Mouse (Mus musculus): ENCODE data around the gene Tma7. TPM values are rescaled to one million over a fixed set of nuclear protein-coding genes. Genes with fewer than 3 reads are reported as not detected.

Gene Tma7
- polyA plus RNA-seq, 1 experiment from 2014 or later = 480 TPM

GRCm38 (mm10) chr9:109102541-109102940, 20.2 kb upstream of the Tma7 start:
- Histone ChIP-seq H3K9ac (no peak overlapping the region), H3K27ac (no peak overlapping the region), H3K9me3 (replicated peaks) (no peaks in the 10 kb centered on the region), H3K4me2 (no peak overlapping the region), H3K4me1 (replicated peaks) (peaks cover 16% of the 10 kb centered on the region), H3K4me3 (replicated peaks) (no peak overlapping the region), H3K27me3 (peaks cover under 1% of the 10 kb centered on the region; the same call in 1 of the 2 replicates), H3K36me3 (peaks cover 13% of the 10 kb centered on the region; the same call in 1 of the 2 replicates)
- 59% methylated on average over 3 of the region's 3 CpGs for WGBS (ENCODE audit: insufficient replicate concordance)
- no peak for ATAC-seq (ENCODE audit: low read depth)
- no peak for DNase-seq

- Histone ChIP-seq H3K27ac (no peak overlapping the region), H3K36me3 (peaks cover 13% of the 10 kb centered on the region; the same call in 1 of the 2 replicates), H3K4me3 (replicated peaks) (no peak overlapping the region), H3K4me2 (no peak overlapping the region), H3K4me1 (replicated peaks) (peaks cover 16% of the 10 kb centered on the region), H3K27me3 (peaks cover 6% of the 10 kb centered on the region), H3K9ac (no peak overlapping the region), H3K9me3 (replicated peaks) (no peaks in the 10 kb centered on the region)
- ATAC-seq (ENCODE audit: low read depth) (no peak), DNase-seq (no peak)
- 72% methylated on average over 5 of the region's 5 CpGs for WGBS (ENCODE audit: insufficient replicate concordance)
Observed at GRCm38 (mm10) chr9:109101933-109102445, 19.6 kb upstream of the Tma7 start.

GRCm38 (mm10) chr9:109100307-109100928, 18.0 kb upstream of the Tma7 start:
- DNase-seq (no peak), ATAC-seq (ENCODE audit: low read depth) (no peak)
- no peak overlapping the region for H3K9ac ChIP-seq
- peaks cover 2% of the 10 kb centered on the region; the same call in 1 of the 2 replicates for H3K36me3 ChIP-seq
- H3K4me3 ChIP-seq (replicated peaks) = no peak overlapping the region
- 66% methylated on average over 20 of the region's 20 CpGs for WGBS (ENCODE audit: insufficient replicate concordance)
- peaks cover 22% of the 10 kb centered on the region for H3K27me3 ChIP-seq
- H3K4me2 ChIP-seq = no peak overlapping the region
- H3K9me3 ChIP-seq (replicated peaks) = no peaks in the 10 kb centered on the region
- H3K27ac ChIP-seq = no peak overlapping the region
- peaks cover 19% of the 10 kb centered on the region for H3K4me1 ChIP-seq (replicated peaks)

- WGBS (ENCODE audit: insufficient replicate concordance) = 59% methylated on average over 6 of the region's 6 CpGs
- no peak for DNase-seq
- peak; percentile 38; the same call in 1 of the 2 replicates for ATAC-seq (ENCODE audit: low read depth)
- H3K36me3 ChIP-seq = peaks cover 2% of the 10 kb centered on the region; the same call in 1 of the 2 replicates
- no peak overlapping the region for H3K4me2 ChIP-seq
- H3K27me3 ChIP-seq = peaks cover 36% of the 10 kb centered on the region
- no peak overlapping the region for H3K9ac ChIP-seq
- H3K9me3 ChIP-seq (replicated peaks) = no peaks in the 10 kb centered on the region
- peaks cover 30% of the 10 kb centered on the region for H3K4me1 ChIP-seq (replicated peaks)
- no peak overlapping the region for H3K4me3 ChIP-seq (replicated peaks)
- H3K27ac ChIP-seq = peak overlapping the region; percentile 86
Observed at GRCm38 (mm10) chr9:109098969-109099368, 16.6 kb upstream of the Tma7 start.

GRCm38 (mm10) chr9:109098366-109098765, 16.0 kb upstream of the Tma7 start:
- Histone ChIP-seq H3K27ac (peak overlapping the region; percentile 86), H3K4me3 (replicated peaks) (no peak overlapping the region), H3K9ac (no peak overlapping the region), H3K27me3 (peaks cover 42% of the 10 kb centered on the region), H3K36me3 (peaks cover 2% of the 10 kb centered on the region; the same call in 1 of the 2 replicates), H3K9me3 (replicated peaks) (no peaks in the 10 kb centered on the region), H3K4me2 (no peak overlapping the region), H3K4me1 (replicated peaks) (peaks cover 33% of the 10 kb centered on the region)
- DNase-seq (no peak), ATAC-seq (ENCODE audit: low read depth) (no peak)
- 72% methylated on average over 8 of the region's 8 CpGs for WGBS (ENCODE audit: insufficient replicate concordance)

DNA sequence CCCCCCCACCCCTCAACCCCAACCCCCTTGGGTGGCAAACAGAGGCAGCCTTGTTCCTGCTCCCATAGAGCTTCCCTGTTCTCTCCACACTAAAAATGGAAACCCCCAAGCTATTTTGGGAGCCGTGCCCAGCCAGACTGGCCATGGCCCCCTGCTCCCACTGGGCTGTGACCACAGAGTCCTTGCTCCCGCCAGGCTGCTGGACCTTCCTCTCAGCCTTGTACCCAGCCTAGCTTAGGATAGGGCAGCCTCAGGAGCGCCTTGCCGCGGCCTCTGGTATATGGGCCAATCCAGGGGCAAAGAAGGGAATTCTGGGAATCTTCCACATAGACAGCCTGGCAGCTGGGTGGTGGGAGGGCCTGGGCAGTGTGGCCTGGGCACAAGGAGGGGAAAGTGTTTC, 15.4 kb upstream of the Tma7 start:
- H3K4me1 ChIP-seq (replicated peaks) = peaks cover 37% of the 10 kb centered on the region
- WGBS (ENCODE audit: insufficient replicate concordance) = 62% methylated on average over 5 of the region's 5 CpGs

DNA sequence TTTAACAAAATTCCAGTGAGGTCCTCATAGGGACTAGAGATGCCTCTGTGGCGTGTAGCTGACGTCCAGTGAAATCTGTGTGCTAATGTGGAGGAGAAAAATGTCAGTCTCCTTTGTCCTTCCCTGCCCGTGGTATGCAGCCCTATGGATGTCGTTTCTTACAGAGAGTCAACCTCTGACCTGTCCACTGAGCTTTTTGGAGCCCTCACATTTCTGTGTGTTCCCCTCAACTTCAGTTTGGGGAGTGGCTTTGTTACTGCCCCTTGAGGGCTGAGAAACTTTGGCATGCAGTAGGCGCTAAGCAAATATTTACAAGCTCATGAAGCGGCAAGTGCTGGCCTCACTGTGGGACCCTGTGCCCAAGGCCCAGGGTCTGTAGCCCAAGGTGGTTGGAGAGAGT, 14.9 kb upstream of the Tma7 start:
- Histone ChIP-seq H3K27ac (peak overlapping the region; percentile 86), H3K9ac (0 out of 2 replicates have a peak overlapping the region, but pooled peaks have one; percentile 67), H3K9me3 (replicated peaks) (no peaks in the 10 kb centered on the region), H3K4me1 (replicated peaks) (peaks cover 37% of the 10 kb centered on the region), H3K36me3 (peaks cover 6% of the 10 kb centered on the region; the same call in 1 of the 2 replicates), H3K4me3 (replicated peaks) (peak overlapping the region; percentile 60; the same call in 1 of the 2 replicates), H3K4me2 (peak overlapping the region; percentile 69), H3K27me3 (peaks cover 51% of the 10 kb centered on the region)
- DNase-seq = no peak
- ATAC-seq (ENCODE audit: low read depth) = no peak
- 50% methylated on average over 6 of the region's 6 CpGs for WGBS (ENCODE audit: insufficient replicate concordance)

More for the DNA sequence above, 15.4 kb upstream of the Tma7 start:
- Histone ChIP-seq H3K4me3 (replicated peaks) (no peak overlapping the region), H3K9ac (no peak overlapping the region), H3K27ac (peak overlapping the region; percentile 86; the same call in 1 of the 2 replicates), H3K9me3 (replicated peaks) (no peaks in the 10 kb centered on the region), H3K36me3 (peaks cover 3% of the 10 kb centered on the region; the same call in 1 of the 2 replicates), H3K4me2 (peak overlapping the region; percentile 69), H3K27me3 (peaks cover 47% of the 10 kb centered on the region)
- ATAC-seq (ENCODE audit: low read depth) = no peak
- no peak for DNase-seq

- peaks cover 9% of the 10 kb centered on the region for H3K36me3 ChIP-seq
- peak overlapping the region; percentile 86 for H3K27ac ChIP-seq
- H3K4me1 ChIP-seq (replicated peaks) = peaks cover 37% of the 10 kb centered on the region
- DNase-seq (no peak), ATAC-seq (ENCODE audit: low read depth) (no peak)
- H3K4me2 ChIP-seq = peak overlapping the region; percentile 69
- H3K9ac ChIP-seq = peak overlapping the region; percentile 67
- H3K9me3 ChIP-seq (replicated peaks) = no peaks in the 10 kb centered on the region
- H3K27me3 ChIP-seq = peaks cover 51% of the 10 kb centered on the region
- WGBS (ENCODE audit: insufficient replicate concordance) = 67% methylated on average over 6 of the region's 6 CpGs
- peak overlapping the region; percentile 60 for H3K4me3 ChIP-seq (replicated peaks)
Observed at GRCm38 (mm10) chr9:109096856-109097255, 14.5 kb upstream of the Tma7 start.

DNA sequence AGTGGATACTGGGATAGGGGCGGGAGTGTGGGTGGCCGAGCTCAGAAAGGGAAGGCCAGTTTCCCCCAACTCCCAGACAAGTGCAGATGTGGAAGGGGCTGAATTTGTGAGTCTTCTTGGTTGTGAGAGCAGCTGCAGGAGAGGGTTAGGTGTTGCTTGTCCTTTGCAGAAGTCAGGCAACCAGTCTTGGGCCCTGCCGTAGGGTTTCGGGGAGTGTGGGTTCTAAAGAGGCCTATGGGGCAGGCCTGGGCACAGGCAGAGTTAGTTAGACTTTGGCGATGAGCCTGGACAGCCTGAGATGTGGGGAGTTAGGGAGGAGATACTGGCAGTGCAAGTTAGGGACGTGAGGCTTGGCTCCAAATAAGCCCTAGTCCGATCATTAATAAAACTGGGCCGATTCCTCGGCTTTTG, 13.9 kb upstream of the Tma7 start:
- Histone ChIP-seq H3K4me3 (replicated peaks) (peak overlapping the region; percentile 60), H3K27me3 (peaks cover 51% of the 10 kb centered on the region), H3K27ac (peak overlapping the region; percentile 86), H3K9ac (peak overlapping the region; percentile 67), H3K9me3 (replicated peaks) (no peaks in the 10 kb centered on the region), H3K36me3 (peaks cover 15% of the 10 kb centered on the region), H3K4me1 (replicated peaks) (peaks cover 37% of the 10 kb centered on the region), H3K4me2 (peak overlapping the region; percentile 69)
- DNase-seq (no peak), ATAC-seq (ENCODE audit: low read depth) (no peak)
- WGBS (ENCODE audit: insufficient replicate concordance) = 53% methylated on average over 9 of the region's 9 CpGs

DNA sequence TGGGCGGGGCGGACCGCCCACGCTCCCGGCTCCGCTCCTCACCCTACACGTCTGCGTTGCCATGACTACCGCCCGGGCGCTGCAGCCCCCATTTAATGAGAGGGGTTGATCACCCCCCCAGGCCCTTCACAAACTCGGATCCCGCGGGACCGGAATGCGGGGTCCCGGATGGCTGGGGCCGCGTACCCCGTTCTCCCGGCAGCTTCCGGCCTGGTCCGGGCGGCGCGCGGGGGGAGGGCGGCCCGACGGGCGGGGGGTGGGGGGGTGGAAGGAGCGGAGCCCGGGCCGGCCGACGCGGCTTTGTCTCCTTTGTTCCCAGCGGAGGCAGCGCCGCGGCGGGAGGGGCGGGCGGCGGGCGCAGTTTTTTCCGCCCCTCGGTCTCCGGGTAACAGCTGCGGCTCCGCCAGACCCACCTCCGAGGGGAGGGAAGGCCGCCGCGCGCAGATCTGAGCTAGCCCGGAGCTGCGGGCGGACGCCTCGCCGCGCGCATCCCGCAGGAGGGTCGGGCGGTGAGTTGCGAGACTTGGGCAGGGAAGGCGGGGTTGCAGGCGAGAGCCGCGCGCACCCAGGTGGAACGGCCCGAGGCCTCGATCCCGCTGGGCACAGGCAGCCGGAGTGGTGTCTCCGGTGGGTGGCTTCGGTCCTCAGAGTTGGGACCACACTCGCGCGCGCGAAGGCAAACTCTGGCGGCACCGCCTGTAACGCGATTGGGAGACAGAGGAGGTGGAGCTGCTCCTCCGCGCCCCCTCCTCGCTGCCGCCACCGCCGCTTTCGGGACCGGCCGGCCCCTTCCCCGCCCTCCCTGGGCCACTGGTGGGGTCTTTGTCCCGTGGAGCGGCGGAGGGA, 13.0 kb upstream of the Tma7 start, which contains the start of gene Plxnb1:
TSS of gene Plxnb1 (plus strand) at position 253 of the 846 bp plus-strand sequence.
- peaks cover 43% of the 10 kb centered on the region for H3K4me1 ChIP-seq (replicated peaks)
- under 1% methylated on average over 86 of the region's 102 CpGs for WGBS (ENCODE audit: insufficient replicate concordance)
- peaks cover 51% of the 10 kb centered on the region for H3K27me3 ChIP-seq
- H3K4me3 ChIP-seq (replicated peaks) = peak within 1 kb of the TSS; percentile 60
- no peaks in the 10 kb centered on the region for H3K9me3 ChIP-seq (replicated peaks)
- peaks cover 24% of the 10 kb centered on the region for H3K36me3 ChIP-seq
- peak within 1 kb of the TSS; percentile 67 for H3K9ac ChIP-seq
- H3K4me2 ChIP-seq = peak within 1 kb of the TSS; percentile 69
- DNase-seq (no peak), ATAC-seq (ENCODE audit: low read depth) (no peak; the same call in 1 of the 2 replicates)
- peak within 1 kb of the TSS; percentile 86 for H3K27ac ChIP-seq

- peaks cover 47% of the 10 kb centered on the region for H3K4me1 ChIP-seq (replicated peaks)
Observed at GRCm38 (mm10) chr9:109094553-109095136, 12.3 kb upstream of the Tma7 start.

More at GRCm38 (mm10) chr9:109094553-109095136, 12.3 kb upstream of the Tma7 start:
- H3K9ac ChIP-seq = peak overlapping the region; percentile 67
- H3K9me3 ChIP-seq (replicated peaks) = no peaks in the 10 kb centered on the region
- H3K27me3 ChIP-seq = peaks cover 51% of the 10 kb centered on the region
- peak overlapping the region; percentile 86 for H3K27ac ChIP-seq
- peak overlapping the region; percentile 60 for H3K4me3 ChIP-seq (replicated peaks)
- H3K4me2 ChIP-seq = peak overlapping the region; percentile 69
- ATAC-seq (ENCODE audit: low read depth) (peak; percentile 41), DNase-seq (no peak)
- 5% methylated on average over 21 of the region's 21 CpGs for WGBS (ENCODE audit: insufficient replicate concordance)
- H3K36me3 ChIP-seq = peaks cover 25% of the 10 kb centered on the region

Measured in liver, embryonic 13.5 days (tissue).